Mouse (Mus musculus): ENCODE results near the gene Gm15080.
"Not testable (repeated sequence)": the region's sequence is repeated elsewhere in the genome, so short reads cannot be mapped to it uniquely, and the experiment has no call there.

Gm15080 gene

DNA sequence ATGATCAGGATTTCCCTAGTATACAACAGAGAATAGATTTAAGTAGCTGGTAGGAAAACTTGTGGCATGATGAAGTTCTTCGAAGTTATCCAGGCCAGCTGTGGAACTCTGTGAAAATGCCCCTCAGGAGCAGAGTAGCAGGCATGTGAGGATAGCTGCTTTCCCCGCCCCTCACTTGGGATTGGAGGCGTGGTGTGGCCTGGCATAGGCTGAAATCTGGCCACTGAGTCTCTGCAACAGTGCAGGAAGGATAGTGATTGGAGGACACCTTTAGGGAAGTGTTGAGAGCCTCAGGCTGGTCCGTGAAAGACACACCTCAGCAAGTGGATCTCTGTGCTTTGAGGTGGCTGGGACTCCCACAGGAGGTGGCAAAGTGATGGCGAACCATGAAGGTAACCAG lies at the start of gene Gm15080:
Gene Gm15080, plus strand, starts transcription at position 301 of the 400 bp plus-strand sequence.
- in situ Hi-C loops (cut with MboI): not testable (repeated sequence)

Data from mature B cell (primary cell).